ENCODE assay signal across 9 mouse cellular contexts in the genomic region with DNA sequence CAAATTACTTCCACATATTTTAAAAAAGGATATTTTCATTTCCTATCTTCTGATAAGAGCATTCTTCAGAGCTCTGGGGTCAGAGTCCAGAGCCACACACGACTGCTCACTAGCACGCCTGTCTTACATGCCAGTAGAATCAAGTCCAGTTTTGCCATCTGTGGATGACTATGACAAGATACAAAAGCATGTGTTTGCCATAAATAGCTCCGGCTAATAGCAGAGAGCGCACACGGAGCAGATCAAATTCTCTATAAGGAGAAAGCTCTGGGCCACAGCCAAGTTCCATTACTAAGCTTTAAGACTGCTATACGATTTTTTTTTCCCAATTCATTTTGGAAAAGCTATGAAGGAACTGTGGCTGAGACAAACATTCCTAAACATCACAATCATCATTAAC. TPM values are rescaled to one million over a fixed set of nuclear protein-coding genes. Genes with fewer than 3 reads are reported as not detected.
DNase-seq lines count a peak whose midpoint lies in the region; ATAC-seq and TF ChIP-seq lines count a peak whose summit lies in the region.
"Had no signal": no experiment of that assay in that cellular context is flagged by ENCODE, and none has a peak within 500 bp of the region (broad histone marks: within the 10 kb centered on the region; RNA-seq: fewer than 3 reads in every experiment).

No protein-coding gene starts in this region.

- WGBS in heart, embryonic 11.5 days (ENCODE audit: insufficient replicate concordance) = 46% methylated on average over 6 of the region's 6 CpGs
- 20% methylated on average over 6 of the region's 6 CpGs for WGBS in heart, embryonic 16.5 days
- 92% methylated on average over 6 of the region's 6 CpGs for WGBS in thymus, adult 2 months

- no peak overlapping the region for H3K4me3 ChIP-seq in heart, embryonic 11.5 days (ENCODE audit: low read depth, low read length)
- peak overlapping the region; percentile 30; the same call in 1 of the 2 replicates for H3K4me3 ChIP-seq in heart, embryonic 16.5 days (ENCODE audit: low read length)
- no peak overlapping the region for H3K4me3 ChIP-seq in thymus, adult 2 months (ENCODE audit: control insufficient read depth, insufficient read depth, low read length)
- H3K4me3 ChIP-seq: midbrain, embryonic 13.5 days had no signal

- no peak for TF ChIP-seq CTCF in thymus, adult 2 months (IDR thresholded peaks at IDR 0.05; ENCODE audit: borderline replicate concordance, control insufficient read depth, extremely low read depth, insufficient read depth, low read length, poor library complexity)

- H3K27ac ChIP-seq in heart, embryonic 11.5 days (ENCODE audit: low read depth, low read length) = peak overlapping the region; percentile 18; the same call in 1 of the 2 replicates
- H3K27ac ChIP-seq in heart, embryonic 16.5 days (ENCODE audit: low read length) = peak overlapping the region; percentile 78
- H3K27ac ChIP-seq in thymus, adult 2 months (ENCODE audit: control insufficient read depth, insufficient read depth, low read length) = no peak overlapping the region
- H3K27ac ChIP-seq: midbrain, embryonic 13.5 days had no signal

- no peak for TF ChIP-seq POLR2A in thymus, adult 2 months (IDR thresholded peaks at IDR 0.05; ENCODE audit: control insufficient read depth, extremely low read depth, insufficient read depth, low read length, poor library complexity)

- H3K4me2 ChIP-seq in heart, embryonic 11.5 days = 0 out of 2 replicates have a peak overlapping the region, but pooled peaks have one; percentile 1
- peak overlapping the region; percentile 54 for H3K4me2 ChIP-seq in heart, embryonic 16.5 days (ENCODE audit: low read depth, low read length)
- H3K4me2 ChIP-seq: midbrain, embryonic 13.5 days had no signal

- H3K27me3 ChIP-seq in heart, embryonic 11.5 days (ENCODE audit: control insufficient read depth, insufficient read depth, low read length) = no peaks in the 10 kb centered on the region
- H3K27me3 ChIP-seq in heart, embryonic 16.5 days (ENCODE audit: control insufficient read depth, insufficient read depth, low read length) = no peaks in the 10 kb centered on the region
- H3K27me3 ChIP-seq in thymus, adult 2 months (ENCODE audit: control insufficient read depth, insufficient read depth, low read length) = no peaks in the 10 kb centered on the region
- H3K27me3 ChIP-seq: midbrain, embryonic 13.5 days had no signal

- H3K9me3 ChIP-seq in heart, embryonic 11.5 days (replicated peaks; ENCODE audit: control insufficient read depth, low read length) = no peaks in the 10 kb centered on the region
- H3K9me3 ChIP-seq in heart, embryonic 16.5 days (replicated peaks; ENCODE audit: control insufficient read depth, low read length) = no peaks in the 10 kb centered on the region
- H3K9me3 ChIP-seq: midbrain, embryonic 13.5 days had no signal

- H3K9ac ChIP-seq in heart, embryonic 11.5 days (ENCODE audit: low read depth, low read length) = no peak overlapping the region
- H3K9ac ChIP-seq in heart, embryonic 16.5 days (ENCODE audit: low read length) = peak overlapping the region; percentile 36; the same call in 1 of the 2 replicates
- H3K9ac ChIP-seq: midbrain, embryonic 13.5 days had no signal

- H3K4me1 ChIP-seq in heart, embryonic 11.5 days (ENCODE audit: control insufficient read depth, insufficient read depth, low read length) = peaks cover 11% of the 10 kb centered on the region
- peaks cover 23% of the 10 kb centered on the region for H3K4me1 ChIP-seq in heart, embryonic 16.5 days (ENCODE audit: control insufficient read depth, insufficient read depth, low read length)
- H3K4me1 ChIP-seq in thymus, adult 2 months (replicated peaks; ENCODE audit: control insufficient read depth, insufficient read depth, low read length) = no peaks in the 10 kb centered on the region

- ATAC-seq in heart, embryonic 11.5 days (replicated peaks; ENCODE audit: insufficient number of reproducible peaks, low FRiP score, low TSS enrichment) = no peak
- ATAC-seq in heart, embryonic 16.5 days (replicated peaks; ENCODE audit: extremely low read depth, insufficient read depth, low FRiP score) = no peak
- ATAC-seq: midbrain, embryonic 13.5 days had no signal

- intact Hi-C loops in heart, postnatal 14 days (cut with DNase I) = no loop called here

- peaks cover 12% of the 10 kb centered on the region for H3K36me3 ChIP-seq in heart, embryonic 11.5 days (ENCODE audit: control insufficient read depth, insufficient read depth, low read length)
- peaks cover 22% of the 10 kb centered on the region for H3K36me3 ChIP-seq in heart, embryonic 16.5 days (ENCODE audit: control insufficient read depth, insufficient read depth)
- H3K36me3 ChIP-seq in thymus, adult 2 months (ENCODE audit: control insufficient read depth, insufficient read depth, low read length) = no peaks in the 10 kb centered on the region; the same call in 1 of the 2 replicates

- DNase-seq in heart, postnatal 14 days = no peak
- peak; percentile 18 for DNase-seq in right cerebral cortex, adult 18-20 months
- no peak for DNase-seq in right cerebral cortex, postnatal 25 days
- no peak for DNase-seq in thymus, adult 2 months
- no peak for DNase-seq in embryo, embryonic 11 days
- no peak for DNase-seq in urinary bladder, postnatal 14 days (ENCODE audit: low spot score)

RNA-seq across cellular contexts. Expression of a gene that starts 3.1 kb away (rescaled TPM):
- polyA plus RNA-seq in heart, embryonic 11.5 days (2014; fragmentation: Nextera tagmentation; extraction: Ambion mirVana) = 421 and 474 TPM in 2 replicates
- total RNA-seq in heart, postnatal 14 days (2021) = 100 to 1,000 TPM; 329 to 343 TPM
- 448 and 521 TPM in 2 replicates for polyA plus RNA-seq in heart, embryonic 16.5 days (2015; fragmentation: Nextera tagmentation; extraction: Ambion mirVana)
- 9.4 and 11.5 TPM in 2 replicates for polyA plus RNA-seq in thymus, adult 2 months (2012; rRNA removed)

Comparison
In these comparisons a context has a peak if more than half of its experiments do, and no peak if none do; other contexts are left out.
1. RNA of a gene that starts 3.1 kb away (polyA plus RNA-seq): 448 to 521 TPM in heart, embryonic 16.5 days and 421 to 474 TPM in heart, embryonic 11.5 days; 9.4 to 11.5 TPM in thymus, adult 2 months; every median in the first group is over 10 times any median in the second.